Comparison of ENCODE assay signal across 10 mouse cellular contexts in genomic region chr13:103308296-103308695, GRCm38 (mm10).
"Had no signal": no experiment of that assay in that cellular context is flagged by ENCODE, and none has a peak within 500 bp of the region (broad histone marks: within the 10 kb centered on the region; RNA-seq: fewer than 3 reads in every experiment).

No protein-coding gene starts in this region.

- ATAC-seq: midbrain, embryonic 13.5 days; midbrain, embryonic 15.5 days had no signal

- DNase-seq: lung, adult 18-20 months; lung, embryonic 14.5 days; lung, postnatal 10 days; lung, postnatal 4 days; right cerebral cortex, postnatal 14 days; thymus, adult 18-20 months; thymus, postnatal 14 days; thymus, postnatal 36 days had no signal
